8 mouse cellular contexts compared by ENCODE assay signal in genomic region chr7:98784369-98784931, GRCm38 (mm10). TPM values are rescaled to one million over a fixed set of nuclear protein-coding genes. Genes with fewer than 3 reads are reported as not detected.
A peak's percentile ranks its signal among the peaks of the same experiment; 100 is the strongest.
DNase-seq lines count a peak whose midpoint lies in the region; ATAC-seq and TF ChIP-seq lines count a peak whose summit lies in the region.

No protein-coding gene starts in this region.

- H3K27ac ChIP-seq in gastrocnemius, adult 2 months = peak overlapping the region; percentile 83
- peak overlapping the region; percentile 59 for H3K27ac ChIP-seq in hindbrain, postnatal 0 days
- H3K27ac ChIP-seq in neural tube, embryonic 14.5 days (ENCODE audit: low read depth, low read length) = peak overlapping the region; percentile 35; the same call in 1 of the 2 replicates

- no peaks in the 10 kb centered on the region for H3K36me3 ChIP-seq in hindbrain, postnatal 0 days (ENCODE audit: insufficient read depth, low read length)
- H3K36me3 ChIP-seq in neural tube, embryonic 14.5 days (ENCODE audit: control insufficient read depth, insufficient read depth, low read length) = no peaks in the 10 kb centered on the region

- peak overlapping the region; percentile 62 for H3K4me3 ChIP-seq in gastrocnemius, adult 2 months
- H3K4me3 ChIP-seq in hindbrain, postnatal 0 days (ENCODE audit: low read length) = no peak overlapping the region
- H3K4me3 ChIP-seq in neural tube, embryonic 14.5 days (ENCODE audit: low read depth, low read length) = no peak overlapping the region

- H3K9ac ChIP-seq in hindbrain, postnatal 0 days (replicated peaks; ENCODE audit: low read length) = no peak overlapping the region
- no peak overlapping the region for H3K9ac ChIP-seq in neural tube, embryonic 14.5 days (replicated peaks; ENCODE audit: low read depth, low read length)

- intact Hi-C loops in left cerebral cortex, postnatal 4 days (cut with DNase I) = no loop called here
- intact Hi-C loops in gastrocnemius, adult 2 months (cut with DNase I) = no loop called here

- peak; percentile 66 for DNase-seq in left cerebral cortex, postnatal 4 days
- no peak for DNase-seq in left cerebral cortex, adult 8-10 months (ENCODE audit: low spot score in 2 of 2)
- peak; percentile 69 for DNase-seq in gastrocnemius, adult 2 months
- peak; percentile 28 for DNase-seq in hindbrain, postnatal 0 days (ENCODE audit: low spot score)
- no peak for DNase-seq in urinary bladder, adult 2 months (ENCODE audit: low spot score)
- no peak for DNase-seq in MN1 (ENCODE audit: low spot score)
- DNase-seq in layer of hippocampus, adult 9-10 months (ENCODE audit: low spot score) = no peak

- peaks cover 13% of the 10 kb centered on the region for H3K4me1 ChIP-seq in hindbrain, postnatal 0 days (ENCODE audit: insufficient read depth, low read length)
- H3K4me1 ChIP-seq in neural tube, embryonic 14.5 days (ENCODE audit: control insufficient read depth, insufficient read depth, low read length) = peaks cover 13% of the 10 kb centered on the region; the same call in 1 of the 2 replicates

- peak overlapping the region; percentile 10; the same call in 1 of the 2 replicates for H3K4me2 ChIP-seq in hindbrain, postnatal 0 days (ENCODE audit: low read depth, low read length)
- 0 out of 2 replicates have a peak overlapping the region, but pooled peaks have one; percentile 6 for H3K4me2 ChIP-seq in neural tube, embryonic 14.5 days (ENCODE audit: low read depth, low read length)

- 25% methylated on average over 15 of the region's 15 CpGs for WGBS in hindbrain, postnatal 0 days
- 38% methylated on average over 15 of the region's 15 CpGs for WGBS in neural tube, embryonic 14.5 days

- no peaks in the 10 kb centered on the region for H3K27me3 ChIP-seq in hindbrain, postnatal 0 days (ENCODE audit: insufficient read depth, low read length)
- H3K27me3 ChIP-seq in neural tube, embryonic 14.5 days (ENCODE audit: control insufficient read depth, insufficient read depth, low read length) = no peaks in the 10 kb centered on the region

- peak; percentile 56 for ATAC-seq in hindbrain, postnatal 0 days
- peak; percentile 70; the same call in 1 of the 2 replicates for ATAC-seq in neural tube, embryonic 14.5 days (ENCODE audit: low read depth)

- TF ChIP-seq CTCF in gastrocnemius, adult 2 months (IDR thresholded peaks at IDR 0.05) = no peak
- peak; percentile 11; the same call in 1 of the 2 replicates for TF ChIP-seq CTCF in hindbrain, postnatal 0 days (IDR thresholded peaks at IDR 0.05; ENCODE audit: low read depth)

- no peaks in the 10 kb centered on the region for H3K9me3 ChIP-seq in hindbrain, postnatal 0 days (ENCODE audit: low read length)
- H3K9me3 ChIP-seq in neural tube, embryonic 14.5 days (ENCODE audit: control insufficient read depth, low read length) = no peaks in the 10 kb centered on the region

RNA-seq across cellular contexts. Expression of gene Wnt11, which starts 50.5 kb away (rescaled TPM):
- total RNA-seq in left cerebral cortex, postnatal 4 days (2021) = under 1 TPM; 0.81 to 0.84 TPM
- under 1 TPM in 3 of 4 experiments, not detected in 1; 0.30 to 0.91 (median 0.52) TPM for total RNA-seq in left cerebral cortex, adult 8-10 months (2022)
- 1 to 10 TPM; 5.3 to 8.3 TPM for total RNA-seq in gastrocnemius, adult 2 months (2021)
- 11.4 and 17.2 TPM in 2 replicates for total RNA-seq in hindbrain, postnatal 0 days (2014; rRNA removed)
- polyA plus RNA-seq in hindbrain, postnatal 0 days (2015; fragmentation: Nextera tagmentation; extraction: Ambion mirVana) = 2.2 and 2.8 TPM in 2 replicates
- polyA plus RNA-seq in neural tube, embryonic 14.5 days (2014; fragmentation: Nextera tagmentation; extraction: Ambion mirVana) = 1.0 and 1.8 TPM in 2 replicates
- polyA plus RNA-seq in urinary bladder, adult 2 months (2012; rRNA removed) = 13.3 and 13.8 TPM in 2 replicates

Comparison
In these comparisons a context has a peak if more than half of its experiments do, and no peak if none do; other contexts are left out.
1. DNase-seq: peak in left cerebral cortex, postnatal 4 days (single experiment), gastrocnemius, adult 2 months (single experiment) and hindbrain, postnatal 0 days (single experiment); none in left cerebral cortex, adult 8-10 months (0 of 2), urinary bladder, adult 2 months (single experiment), MN1 (single experiment) and layer of hippocampus, adult 9-10 months (single experiment).
2. Peak in every context shown above with its lines, with median percentiles within 50 percentile points of each other: H3K27ac ChIP-seq.